8 mouse cellular contexts compared by ENCODE assay signal in genomic region chr19:38775548-38775947, GRCm38 (mm10). TPM values are rescaled to one million over a fixed set of nuclear protein-coding genes. Genes with fewer than 3 reads are reported as not detected.
DNase-seq lines count a peak whose midpoint lies in the region; ATAC-seq and TF ChIP-seq lines count a peak whose summit lies in the region.

No protein-coding gene starts in this region.

- 52% methylated on average over 4 of the region's 4 CpGs for WGBS in midbrain, embryonic 10.5 days
- WGBS in midbrain, embryonic 13.5 days = 64% methylated on average over 4 of the region's 4 CpGs
- 50% methylated on average over 4 of the region's 4 CpGs for WGBS in liver, embryonic 14.5 days (ENCODE audit: insufficient replicate concordance)

- no peak for TF ChIP-seq EP300 in liver, embryonic 14.5 days (IDR thresholded peaks at IDR 0.05; ENCODE audit: low read depth)

- no peak overlapping the region for H3K9ac ChIP-seq in midbrain, embryonic 13.5 days (replicated peaks)
- no peak overlapping the region for H3K9ac ChIP-seq in liver, embryonic 14.5 days (replicated peaks)

- H3K9me3 ChIP-seq in midbrain, embryonic 10.5 days (replicated peaks) = no peaks in the 10 kb centered on the region
- H3K9me3 ChIP-seq in midbrain, embryonic 13.5 days = no peaks in the 10 kb centered on the region
- no peaks in the 10 kb centered on the region for H3K9me3 ChIP-seq in liver, embryonic 14.5 days (ENCODE audit: control insufficient read depth, low read length)

- no peaks in the 10 kb centered on the region for H3K36me3 ChIP-seq in midbrain, embryonic 10.5 days
- H3K36me3 ChIP-seq in midbrain, embryonic 13.5 days = no peaks in the 10 kb centered on the region
- H3K36me3 ChIP-seq in liver, embryonic 14.5 days (replicated peaks; ENCODE audit: control insufficient read depth, insufficient read depth, low read depth) = no peaks in the 10 kb centered on the region

- H3K4me2 ChIP-seq in midbrain, embryonic 13.5 days (replicated peaks) = no peak overlapping the region
- H3K4me2 ChIP-seq in liver, embryonic 14.5 days (ENCODE audit: low read depth) = no peak overlapping the region

- peak; percentile 44 for TF ChIP-seq CTCF in liver, embryonic 14.5 days (IDR thresholded peaks at IDR 0.05; ENCODE audit: low read depth)

- H3K4me3 ChIP-seq in midbrain, embryonic 10.5 days = no peak overlapping the region
- H3K4me3 ChIP-seq in midbrain, embryonic 13.5 days (replicated peaks) = no peak overlapping the region
- no peak overlapping the region for H3K4me3 ChIP-seq in liver, embryonic 14.5 days (ENCODE audit: insufficient read depth in 1 of 2, low read depth in 2 of 2, low read length in 2 of 2)

- DNase-seq in CD4-positive, CD25-positive, alpha-beta regulatory T cell, adult 2 months (ENCODE audit: low read depth, low spot score) = peak; percentile 23
- peak; percentile 20 for DNase-seq in midbrain, embryonic 10.5 days (ENCODE audit: low spot score)
- DNase-seq in embryo, embryonic 10 days (ENCODE audit: low spot score) = peak; percentile 71
- peak; percentile 17 to 64 for DNase-seq in kidney, adult 8-10 months
- peak in 2 of 3 experiments; percentile 1 to 3 for DNase-seq in liver, embryonic 14.5 days (ENCODE audit: low read depth in 3 of 3, low spot score in 3 of 3)
- DNase-seq in right cerebral cortex, postnatal 14 days = peak; percentile 68

- ATAC-seq in CD4-positive, CD25-positive, alpha-beta regulatory T cell, adult 4 months = no peak
- no peak for ATAC-seq in midbrain, embryonic 13.5 days
- no peak for ATAC-seq in liver, embryonic 14.5 days (ENCODE audit: insufficient read depth)

- H3K27ac ChIP-seq in midbrain, embryonic 10.5 days (replicated peaks) = no peak overlapping the region
- H3K27ac ChIP-seq in midbrain, embryonic 13.5 days = no peak overlapping the region
- H3K27ac ChIP-seq in liver, embryonic 14.5 days = no peak overlapping the region

- H3K27me3 ChIP-seq in midbrain, embryonic 10.5 days (ENCODE audit: low read depth, poor library complexity, severe bottlenecking) = no peaks in the 10 kb centered on the region
- H3K27me3 ChIP-seq in midbrain, embryonic 13.5 days = no peaks in the 10 kb centered on the region
- H3K27me3 ChIP-seq in liver, embryonic 14.5 days (ENCODE audit: control insufficient read depth, insufficient read depth, low read length) = no peaks in the 10 kb centered on the region

- H3K4me1 ChIP-seq in midbrain, embryonic 10.5 days = no peaks in the 10 kb centered on the region
- H3K4me1 ChIP-seq in midbrain, embryonic 13.5 days (replicated peaks) = no peaks in the 10 kb centered on the region
- no peaks in the 10 kb centered on the region for H3K4me1 ChIP-seq in liver, embryonic 14.5 days (replicated peaks; ENCODE audit: control insufficient read depth in 2 of 2, insufficient read depth in 2 of 2, low read length in 1 of 2)

RNA-seq across cellular contexts. Expression of gene Noc3l, which starts 43.5 kb away (rescaled TPM):
- polyA plus RNA-seq in CD4-positive, CD25-positive, alpha-beta regulatory T cell, adult 4 months (2017; shearing (Covaris generic)) = 10 to 100 TPM in 1 of 2 experiments, 1 to 10 TPM in 1; 7.9 to 10.0 TPM
- polyA plus RNA-seq in midbrain, embryonic 10.5 days (2016; fragmentation: Nextera tagmentation; extraction: Ambion mirVana) = 9.3 and 9.7 TPM in 2 replicates
- polyA plus RNA-seq in midbrain, embryonic 13.5 days (2015; fragmentation: Nextera tagmentation; extraction: Ambion mirVana) = 6.0 and 6.6 TPM in 2 replicates
- 3.3 and 5.1 TPM in 2 replicates for polyA plus RNA-seq in liver, embryonic 14.5 days (2012; rRNA removed)
- 3.5 and 4.0 TPM in 2 replicates for polyA plus RNA-seq in liver, embryonic 14.5 days (2014; fragmentation: Nextera tagmentation; extraction: Ambion mirVana)

Comparison
In these comparisons a context has a peak if more than half of its experiments do, and no peak if none do; other contexts are left out.
1. DNase-seq: peak in every context shown above with its lines; median percentile 71 in embryo, embryonic 10 days; 68 in right cerebral cortex, postnatal 14 days; 40 in kidney, adult 8-10 months; 23 in CD4-positive, CD25-positive, alpha-beta regulatory T cell, adult 2 months; 20 in midbrain, embryonic 10.5 days; 2 in liver, embryonic 14.5 days.